Mouse (Mus musculus): ENCODE results near the gene Clic6.

- TF ChIP-seq POLR2A (IDR thresholded peaks at IDR 0.05; ENCODE audit: insufficient read depth, low read length) (no peak), CTCF (IDR thresholded peaks at IDR 0.05; ENCODE audit: low read depth, low read length) (no peak)
These were observed 80.6 kb downstream of the Clic6 start for GRCm38 (mm10) chr16:92566146-92566545.

All from ES-Bruce4 (cell line).